Mouse (Mus musculus) cerebellum, adult (tissue): Measurements from ENCODE around the gene Tmsb10.

Source experiments
- ATAC-seq: cut with Nextera tagmentation; 2 replicates; pipeline ENCODE4 v1.9.2; 2017; ENCODE audit warnings: mild to moderate bottlenecking, moderate library complexity, mixed read lengths; ENCODE audit not compliant: insufficient number of reproducible peaks, low FRiP score, low TSS enrichment

The Tmsb10 gene

GRCm38 (mm10) chr6:72956199-72957092 is 2.1 kb downstream of the Tmsb10 start:
- peak; percentile 78 for ATAC-seq

GRCm38 (mm10) chr6:72955517-72956198 is 2.9 kb downstream of the Tmsb10 start:
- no peak; the same call in 1 of the 2 replicates for ATAC-seq

- no peak for ATAC-seq
Measured at GRCm38 (mm10) chr6:72954786-72955185, 3.8 kb downstream of the Tmsb10 start.

GRCm38 (mm10) chr6:72952967-72953366 is 5.6 kb downstream of the Tmsb10 start:
- ATAC-seq = no peak

GRCm38 (mm10) chr6:72952221-72952620 is 6.3 kb downstream of the Tmsb10 start:
- ATAC-seq = no peak

GRCm38 (mm10) chr6:72949161-72949756 is 9.3 kb downstream of the Tmsb10 start:
- no peak for ATAC-seq

- no peak for ATAC-seq
Measured at GRCm38 (mm10) chr6:72948392-72948791, 10.2 kb downstream of the Tmsb10 start.

- no peak for ATAC-seq
Measured at GRCm38 (mm10) chr6:72947960-72948359, 10.6 kb downstream of the Tmsb10 start.

- ATAC-seq = peak; percentile 83
Measured at GRCm38 (mm10) chr6:72940493-72940892, 18.1 kb downstream of the Tmsb10 start.

- ATAC-seq = no peak
Measured at GRCm38 (mm10) chr6:72937859-72938258, 20.7 kb downstream of the Tmsb10 start.

GRCm38 (mm10) chr6:72937430-72937829 is 21.1 kb downstream of the Tmsb10 start:
- ATAC-seq = no peak

- no peak for ATAC-seq
Measured at GRCm38 (mm10) chr6:72932955-72933354, 25.6 kb downstream of the Tmsb10 start.

- ATAC-seq = no peak
Measured at GRCm38 (mm10) chr6:72931533-72931932, 27.0 kb downstream of the Tmsb10 start.

- no peak for ATAC-seq
Measured at GRCm38 (mm10) chr6:72929795-72930398, 28.7 kb downstream of the Tmsb10 start.

GRCm38 (mm10) chr6:72926755-72927482 is 31.6 kb downstream of the Tmsb10 start:
- ATAC-seq = 0 out of 2 replicates have a peak, but pooled peaks have one; percentile 20

GRCm38 (mm10) chr6:72926031-72926430 is 32.5 kb downstream of the Tmsb10 start:
- ATAC-seq = no peak

GRCm38 (mm10) chr6:72923381-72923780 is 35.2 kb downstream of the Tmsb10 start:
- ATAC-seq = no peak

- no peak for ATAC-seq
Measured at GRCm38 (mm10) chr6:72921081-72921480, 37.5 kb downstream of the Tmsb10 start.

- ATAC-seq = no peak
Measured at GRCm38 (mm10) chr6:72918510-72919033, 40.0 kb downstream of the Tmsb10 start.

GRCm38 (mm10) chr6:72916330-72916729 is 42.2 kb downstream of the Tmsb10 start:
- no peak for ATAC-seq
